Mouse (Mus musculus) E14TG2a.4 (cell line): ENCODE results near the gene Nr1d1.

Experiments
- CTCF ChIP-seq: conservative IDR thresholded peaks from 2 replicates; pipeline ENCODE4 v1.5.1; 2014; ENCODE audit warnings: low read length
- NANOG ChIP-seq: IDR thresholded peaks from 2 replicates; pipeline ENCODE4 v1.6.1; 2014; ENCODE audit warnings: borderline replicate concordance, low read length, mixed read lengths

- no peak for TF ChIP-seq NANOG
- TF ChIP-seq CTCF: no peak
Observed at GRCm38 (mm10) chr11:98816706-98817239, 41.6 kb upstream of the Nr1d1 start.
